Mouse (Mus musculus) 3134 (cell line): ENCODE measurements at regions not wholly inside any gene's neighbourhood (a gene's known extent, or its start where the extent isn't known, plus 50 kb on each side); places are given as distances from the start of the nearest gene placed in this dataset.

Experiments used
- DNase-seq: peaks from one replicate; pipeline ENCODE4 v3.0.0-alpha.2; 2011; ENCODE audit warnings: low spot score; ENCODE audit not compliant: insufficient read length; ENCODE audit errors: extremely low read depth

GRCm38 (mm10) chr12:59616075-59616474, 396.6 kb upstream of the Fbxo33 start:
- DNase-seq = no peak

- no peak for DNase-seq
Measured at GRCm38 (mm10) chr12:59599785-59600184, 380.3 kb upstream of the Fbxo33 start.

GRCm38 (mm10) chr12:59589354-59589753, 369.8 kb upstream of the Fbxo33 start:
- no peak for DNase-seq

GRCm38 (mm10) chr12:59582587-59582986, 363.1 kb upstream of the Fbxo33 start:
- peak; percentile 31 for DNase-seq

GRCm38 (mm10) chr12:59579694-59580093, 360.2 kb upstream of the Fbxo33 start:
- DNase-seq = no peak

GRCm38 (mm10) chr12:59563960-59564359, 344.4 kb upstream of the Fbxo33 start:
- DNase-seq = no peak

GRCm38 (mm10) chr12:59539788-59540187, 320.3 kb upstream of the Fbxo33 start:
- DNase-seq = no peak

GRCm38 (mm10) chr12:59530521-59530920, 311.0 kb upstream of the Fbxo33 start:
- no peak for DNase-seq

- no peak for DNase-seq
Measured at GRCm38 (mm10) chr12:59523368-59523767, 303.8 kb upstream of the Fbxo33 start.

GRCm38 (mm10) chr12:59521946-59522345, 302.4 kb upstream of the Fbxo33 start:
- DNase-seq = no peak

- no peak for DNase-seq
Measured at GRCm38 (mm10) chr12:59509857-59510256, 290.3 kb upstream of the Fbxo33 start.

- DNase-seq = no peak
Measured at GRCm38 (mm10) chr12:59509175-59509574, 289.6 kb upstream of the Fbxo33 start.

GRCm38 (mm10) chr12:59507431-59507830, 287.9 kb upstream of the Fbxo33 start:
- no peak for DNase-seq

- no peak for DNase-seq
Measured at GRCm38 (mm10) chr12:59497434-59497833, 277.9 kb upstream of the Fbxo33 start.

- no peak for DNase-seq
Measured at GRCm38 (mm10) chr12:59488019-59488418, 268.5 kb upstream of the Fbxo33 start.

GRCm38 (mm10) chr12:59487507-59487906, 268.0 kb upstream of the Fbxo33 start:
- no peak for DNase-seq

GRCm38 (mm10) chr12:59460997-59461961, 241.8 kb upstream of the Fbxo33 start:
- DNase-seq = no peak

GRCm38 (mm10) chr12:59456175-59456851, 236.8 kb upstream of the Fbxo33 start:
- no peak for DNase-seq

GRCm38 (mm10) chr12:59415051-59415450, 195.5 kb upstream of the Fbxo33 start:
- DNase-seq = no peak

- DNase-seq = no peak
Measured at GRCm38 (mm10) chr12:59411491-59411890, 192.0 kb upstream of the Fbxo33 start.

- DNase-seq = no peak
Measured at GRCm38 (mm10) chr12:59391103-59391502, 171.6 kb upstream of the Fbxo33 start.

- no peak for DNase-seq
Measured at GRCm38 (mm10) chr12:59382812-59383211, 163.3 kb upstream of the Fbxo33 start.
